Mouse (Mus musculus) neural tube, embryonic 15.5 days (tissue): Measurements from ENCODE around the gene Clta. TPM values are rescaled to one million over a fixed set of nuclear protein-coding genes. Genes with fewer than 3 reads are reported as not detected.
"Not testable (repeated sequence)": the region's sequence is repeated elsewhere in the genome, so short reads cannot be mapped to it uniquely, and the experiment has no call there.

ENCODE experiments used
- ATAC-seq: fragments of 200-750 bp; cut with Nextera tagmentation; 2 replicates; pipeline ENCODE4 v1.8.0; 2017; ENCODE audit warnings: mild to moderate bottlenecking, moderate TSS enrichment, moderate library complexity; ENCODE audit not compliant: low FRiP score
- H3K27ac ChIP-seq: fragments of 300-500 bp; sonication (generic); replicated peaks from 2 replicates; pipeline ENCODE4 v1.5.1; 2015; ENCODE audit warnings: mild to moderate bottlenecking, inconsistent platforms
- H3K27me3 ChIP-seq: fragments of 300-500 bp; sonication (generic); replicated peaks from 2 replicates; pipeline ENCODE4 v1.6.1; 2015; ENCODE audit warnings: inconsistent platforms
- H3K36me3 ChIP-seq: fragments of 300-500 bp; sonication (generic); 2 replicates; pipeline ENCODE4 v1.6.1; 2015; ENCODE audit warnings: inconsistent platforms
- H3K4me1 ChIP-seq: fragments of 300-500 bp; sonication (generic); 2 replicates; pipeline ENCODE4 v1.6.1; 2015; ENCODE audit warnings: inconsistent platforms
- H3K4me2 ChIP-seq: fragments of 300-500 bp; sonication (generic); 2 replicates; pipeline ENCODE4 v1.6.1; 2015; ENCODE audit warnings: inconsistent platforms, mild to moderate bottlenecking, moderate library complexity
- H3K4me3 ChIP-seq: fragments of 300-500 bp; sonication (generic); replicated peaks from 2 replicates; pipeline ENCODE4 v1.5.1; 2015; ENCODE audit warnings: mild to moderate bottlenecking, inconsistent platforms
- H3K9ac ChIP-seq: fragments of 300-500 bp; sonication (generic); replicated peaks from 2 replicates; pipeline ENCODE4 v1.6.1; 2015; ENCODE audit warnings: mild to moderate bottlenecking, inconsistent platforms
- H3K9me3 ChIP-seq: fragments of 300-500 bp; sonication (generic); replicated peaks from 2 replicates; pipeline ENCODE4 v1.6.1; 2016; ENCODE audit warnings: inconsistent platforms
- WGBS: fragments of 180-500 bp; shearing (Covaris S2); methylation state at CpG from one replicate; pipeline ENCODE4 v1.1.7; 2015; ENCODE audit warnings: mixed read lengths; 5-methylcytosine and 5-hydroxymethylcytosine counted together
- polyA plus RNA-seq: library from polyadenylated mRNA; unstranded; fragments of >200 nt; fragmentation: Nextera tagmentation; extraction: Ambion mirVana; gene quantifications from 2 replicates; pipeline ENCODE4 v1.2.1, GENCODE M21; 2015

Gene Clta
- polyA plus RNA-seq, 1 experiment from 2014 or later: 381 TPM

DNA sequence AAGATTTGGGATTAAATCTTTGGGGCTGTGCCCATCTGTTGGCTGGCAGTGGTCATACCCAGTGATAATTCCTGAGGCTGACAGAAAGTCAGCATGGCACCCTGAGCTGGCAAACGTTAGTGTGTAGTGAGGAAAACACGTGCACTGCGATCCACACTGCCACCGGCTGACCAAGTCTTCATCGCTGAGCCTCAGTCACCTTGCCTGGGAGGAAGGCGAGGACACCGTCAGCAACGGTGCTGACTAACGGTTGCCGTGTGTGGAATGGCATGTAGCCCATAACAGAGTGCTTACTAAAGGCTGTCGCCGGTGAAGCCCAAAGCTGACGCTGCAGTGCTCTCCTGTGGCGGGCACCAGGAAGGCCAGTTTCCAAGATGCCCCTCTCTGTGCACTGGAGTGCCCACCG, 25.4 kb downstream of the Clta start:
- no peak overlapping the region for H3K27ac ChIP-seq
- H3K4me2 ChIP-seq: no peak overlapping the region
- no peaks in the 10 kb centered on the region for H3K27me3 ChIP-seq
- no peaks in the 10 kb centered on the region for H3K9me3 ChIP-seq
- no peak overlapping the region for H3K4me3 ChIP-seq
- 93% methylated on average over 15 of the region's 15 CpGs for WGBS
- H3K36me3 ChIP-seq: peaks cover 90% of the 10 kb centered on the region
- no peak overlapping the region for H3K9ac ChIP-seq
- no peaks in the 10 kb centered on the region for H3K4me1 ChIP-seq
- ATAC-seq: no peak

DNA sequence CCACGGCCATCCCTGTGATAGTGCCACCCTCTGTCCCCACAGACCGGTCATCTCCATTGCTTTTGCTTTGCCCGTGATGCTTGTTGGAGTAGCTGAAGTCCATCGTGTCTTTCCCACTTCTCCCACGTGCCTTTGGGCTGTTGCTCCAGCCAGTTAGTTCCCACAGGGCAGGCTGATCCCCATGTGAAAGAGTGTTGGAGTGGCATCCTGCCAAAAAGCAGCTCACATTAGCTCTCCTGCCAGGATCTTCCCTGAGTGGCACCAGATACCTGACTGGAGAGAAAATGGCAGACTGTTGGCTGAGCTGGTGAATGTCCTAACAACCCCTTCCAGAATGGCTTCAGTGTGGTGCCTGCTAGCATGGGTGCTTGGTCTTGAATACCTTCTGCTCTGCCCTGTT, 27.3 kb downstream of the Clta start:
- Histone ChIP-seq H3K36me3 (peaks cover 82% of the 10 kb centered on the region), H3K9ac (no peak overlapping the region), H3K27me3 (no peaks in the 10 kb centered on the region), H3K4me3 (no peak overlapping the region), H3K9me3 (no peaks in the 10 kb centered on the region), H3K27ac (no peak overlapping the region), H3K4me1 (no peaks in the 10 kb centered on the region), H3K4me2 (no peak overlapping the region)
- 79% methylated on average over 5 of the region's 5 CpGs for WGBS
- ATAC-seq: no peak

DNA sequence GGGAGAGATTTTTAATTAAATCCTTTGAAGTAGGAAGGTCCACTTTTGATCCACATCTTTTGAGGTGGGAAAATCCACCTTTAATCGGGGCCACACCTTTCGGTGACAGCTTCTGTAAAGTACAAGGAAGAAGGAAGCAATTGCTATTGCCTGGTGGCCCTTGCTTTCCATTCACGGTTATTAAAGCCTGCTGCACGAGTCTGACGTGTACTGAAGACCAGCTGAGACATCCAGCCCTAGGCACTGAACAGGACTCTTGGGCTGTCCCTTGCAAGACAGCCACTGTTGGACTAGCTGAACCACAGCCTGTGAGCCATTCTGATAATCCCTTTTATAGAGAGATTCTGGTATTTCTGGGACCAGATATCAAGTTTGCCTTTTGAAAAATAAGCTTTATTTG, 32.2 kb downstream of the Clta start:
- no peak for ATAC-seq
- no peaks in the 10 kb centered on the region for H3K9me3 ChIP-seq
- H3K4me1 ChIP-seq: no peaks in the 10 kb centered on the region
- no peak overlapping the region for H3K27ac ChIP-seq
- no peak overlapping the region for H3K4me2 ChIP-seq
- no peak overlapping the region for H3K4me3 ChIP-seq
- H3K9ac ChIP-seq: no peak overlapping the region
- 80% methylated on average over 5 of the region's 5 CpGs for WGBS
- no peaks in the 10 kb centered on the region for H3K27me3 ChIP-seq
- H3K36me3 ChIP-seq: peaks cover 79% of the 10 kb centered on the region

DNA sequence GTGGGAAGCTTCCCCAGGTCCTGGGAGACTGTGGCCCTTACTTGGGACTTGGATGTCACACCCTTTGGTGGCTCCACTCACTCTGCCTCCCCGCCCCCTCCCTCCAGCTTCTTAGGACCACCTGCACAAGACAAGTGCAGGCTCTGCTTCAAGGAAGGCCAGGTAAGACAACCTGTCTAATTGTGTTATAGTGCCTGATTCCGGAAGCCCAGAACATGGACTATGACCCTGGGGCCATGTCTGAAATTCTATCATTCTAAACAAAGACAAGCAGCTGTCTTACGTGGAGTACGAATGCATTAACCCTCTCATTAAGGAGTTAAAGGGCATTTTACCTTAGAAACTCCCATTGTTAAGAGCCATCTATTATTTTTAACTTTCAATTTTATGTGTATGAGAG, 36.5 kb downstream of the Clta start:
- ATAC-seq: no peak
- WGBS: 97% methylated on average over 4 of the region's 4 CpGs
- Histone ChIP-seq H3K4me1 (no peaks in the 10 kb centered on the region), H3K27me3 (no peaks in the 10 kb centered on the region), H3K4me2 (no peak overlapping the region), H3K36me3 (peaks cover 75% of the 10 kb centered on the region), H3K9me3 (no peaks in the 10 kb centered on the region), H3K4me3 (no peak overlapping the region), H3K27ac (no peak overlapping the region), H3K9ac (no peak overlapping the region)

DNA sequence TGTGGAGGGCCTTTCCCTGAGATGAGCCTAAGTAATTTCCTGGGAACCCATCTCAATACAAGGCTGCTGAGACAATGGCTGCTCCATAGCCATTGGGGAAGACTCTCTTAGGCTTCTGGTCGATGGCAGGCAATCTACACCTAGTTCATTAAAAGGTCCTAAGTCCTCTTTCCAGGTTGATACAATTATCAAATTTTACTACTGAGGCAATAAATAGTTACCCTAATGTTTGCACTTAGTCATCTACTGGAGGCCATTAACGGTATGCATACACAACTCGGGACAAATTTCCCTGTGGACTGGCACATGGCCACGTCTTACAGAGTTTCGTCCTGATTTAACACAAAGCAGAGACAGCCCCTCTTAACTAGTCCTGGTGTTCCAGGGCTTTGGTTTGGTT, 38.2 kb downstream of the Clta start:
- peaks cover 72% of the 10 kb centered on the region for H3K36me3 ChIP-seq

DNA sequence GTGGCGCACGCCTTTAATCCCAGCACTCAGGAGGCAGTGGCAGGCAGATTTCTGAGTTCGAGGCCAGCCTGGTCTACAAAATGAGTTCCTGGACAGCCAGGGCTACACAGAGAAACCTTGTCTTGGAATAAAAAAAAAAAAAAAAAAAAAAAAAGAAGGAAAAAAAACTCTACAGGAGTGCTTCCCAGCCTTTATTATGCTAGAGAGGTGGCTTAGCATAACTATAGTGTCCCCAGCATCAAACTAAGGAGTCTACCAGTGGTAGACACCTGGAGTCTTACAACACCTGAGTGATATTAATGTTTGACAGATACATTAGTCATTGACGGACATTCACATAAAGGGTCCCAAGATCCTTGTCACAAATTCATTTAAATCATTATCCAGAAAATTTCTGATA, 38.9 kb downstream of the Clta start:
- not testable (repeated sequence) for ATAC-seq, H3K27ac ChIP-seq, H3K27me3 ChIP-seq, H3K4me3 ChIP-seq, H3K4me1 ChIP-seq, H3K9ac ChIP-seq, H3K4me2 ChIP-seq, H3K9me3 ChIP-seq
- 92% methylated on average over 4 of the region's 4 CpGs for WGBS
- H3K36me3 ChIP-seq: peaks cover 70% of the 10 kb centered on the region

More for the DNA sequence above, 38.2 kb downstream of the Clta start:
- Histone ChIP-seq H3K27me3 (no peaks in the 10 kb centered on the region), H3K9ac (no peak overlapping the region), H3K27ac (no peak overlapping the region), H3K4me1 (no peaks in the 10 kb centered on the region), H3K9me3 (no peaks in the 10 kb centered on the region), H3K4me2 (no peak overlapping the region), H3K4me3 (no peak overlapping the region)
- WGBS: 92% methylated on average over 5 of the region's 5 CpGs
- ATAC-seq: no peak

DNA sequence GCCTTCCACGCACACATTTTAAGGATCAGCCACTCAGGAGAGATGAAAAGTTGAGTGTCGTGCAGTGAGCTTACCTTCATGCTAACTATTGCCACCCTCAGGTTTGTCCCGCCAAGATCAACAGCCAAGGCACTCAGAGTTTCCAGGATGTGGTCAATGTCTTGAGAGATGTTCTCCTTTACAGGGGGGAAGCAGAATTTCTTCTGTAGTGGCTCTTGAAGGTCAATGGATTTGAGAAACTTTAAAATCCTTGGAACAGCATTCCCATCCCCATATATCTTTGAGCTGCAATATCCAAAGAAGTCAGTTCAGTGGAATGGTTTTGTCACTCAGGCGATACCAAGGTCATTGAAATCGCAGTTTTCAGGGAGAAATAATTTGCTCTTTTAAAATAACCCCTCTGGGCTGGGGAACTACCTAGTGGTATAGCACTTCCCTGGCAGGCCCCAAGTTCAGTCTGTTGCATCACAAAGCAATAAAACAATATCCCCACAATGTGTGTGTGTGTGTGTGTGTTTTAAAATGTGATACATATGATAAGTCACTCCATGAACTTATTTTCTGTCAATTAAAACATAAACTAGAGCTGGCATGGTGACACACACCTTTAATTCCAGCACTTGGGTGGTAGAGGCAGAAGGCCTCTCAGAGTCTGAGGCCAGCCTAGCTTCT, 40.6 kb downstream of the Clta start:
- no peak overlapping the region for H3K4me3 ChIP-seq
- no peak for ATAC-seq
- H3K36me3 ChIP-seq: peaks cover 72% of the 10 kb centered on the region
- no peaks in the 10 kb centered on the region for H3K27me3 ChIP-seq
- H3K4me1 ChIP-seq: no peaks in the 10 kb centered on the region
- no peak overlapping the region for H3K9ac ChIP-seq
- no peak overlapping the region for H3K27ac ChIP-seq
- WGBS: 91% methylated on average over 5 of the region's 5 CpGs
- H3K4me2 ChIP-seq: no peak overlapping the region
- no peaks in the 10 kb centered on the region for H3K9me3 ChIP-seq

DNA sequence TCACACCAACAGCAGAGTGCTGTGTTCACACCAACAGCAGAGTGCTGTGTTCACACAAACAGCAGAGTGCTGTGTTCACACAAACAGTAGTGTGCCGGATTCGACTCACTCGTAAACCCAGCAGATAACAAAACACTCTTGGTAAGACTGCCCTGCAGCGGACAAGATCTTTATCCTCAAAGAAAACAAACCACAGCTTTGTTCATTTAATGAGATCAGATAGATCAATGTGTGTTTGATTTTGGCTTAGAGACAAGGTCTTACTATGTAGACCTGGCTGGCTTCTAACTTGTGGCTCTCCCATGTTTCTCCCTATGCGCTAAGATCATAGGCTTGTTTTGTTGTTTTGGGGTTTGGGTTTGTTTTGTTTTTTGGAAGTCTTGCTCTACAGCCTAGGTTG, 41.8 kb downstream of the Clta start:
- no peak for ATAC-seq
- Histone ChIP-seq H3K27me3 (no peaks in the 10 kb centered on the region), H3K4me3 (no peak overlapping the region), H3K9ac (no peak overlapping the region), H3K27ac (no peak overlapping the region), H3K4me1 (no peaks in the 10 kb centered on the region), H3K36me3 (peaks cover 60% of the 10 kb centered on the region), H3K9me3 (no peaks in the 10 kb centered on the region), H3K4me2 (no peak overlapping the region)
- WGBS: 91% methylated on average over 5 of the region's 5 CpGs

DNA sequence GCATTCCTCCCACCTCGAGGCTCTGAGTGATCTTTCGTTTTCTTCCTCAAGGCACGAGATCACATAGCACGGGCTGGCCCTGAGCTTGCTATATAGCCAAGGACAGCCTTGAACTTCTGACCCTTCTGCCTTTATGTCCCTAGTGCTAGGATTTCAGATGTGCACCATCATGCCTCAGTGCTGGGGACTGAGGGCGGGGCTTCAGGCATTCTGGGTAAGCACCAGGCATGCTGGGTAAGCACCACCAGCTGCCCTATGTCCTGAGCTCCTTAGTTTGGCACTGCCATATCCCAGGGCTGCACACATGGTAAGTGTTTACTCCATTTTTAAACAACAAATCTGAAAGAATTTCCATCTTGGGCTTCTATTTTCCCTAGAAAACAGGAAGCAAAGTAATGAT, 45.6 kb downstream of the Clta start:
- H3K27me3 ChIP-seq: no peaks in the 10 kb centered on the region
- ATAC-seq: no peak
- no peak overlapping the region for H3K9ac ChIP-seq
- 88% methylated on average over 5 of the region's 5 CpGs for WGBS
- H3K36me3 ChIP-seq: peaks cover 58% of the 10 kb centered on the region
- H3K9me3 ChIP-seq: no peaks in the 10 kb centered on the region
- no peaks in the 10 kb centered on the region for H3K4me1 ChIP-seq
- H3K27ac ChIP-seq: no peak overlapping the region
- no peak overlapping the region for H3K4me2 ChIP-seq
- no peak overlapping the region for H3K4me3 ChIP-seq

DNA sequence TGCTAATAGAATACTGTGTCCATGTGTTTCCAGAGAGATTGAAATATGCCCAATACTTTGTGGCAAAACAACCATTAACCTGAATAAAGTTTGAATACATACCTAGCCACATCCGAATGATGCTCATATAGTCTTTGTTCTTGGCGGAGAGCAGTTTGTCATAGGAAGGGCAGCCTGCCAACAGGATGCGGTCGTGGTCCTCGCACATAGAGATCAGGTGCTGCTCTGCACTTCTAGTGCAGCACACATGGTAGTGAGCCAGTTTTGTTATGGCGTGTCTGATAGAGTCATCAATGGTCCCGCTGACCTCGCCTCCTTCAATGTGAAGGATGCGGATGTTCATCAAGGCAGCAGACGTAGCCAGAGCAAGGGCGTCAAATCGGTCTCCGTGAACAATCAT, 55.4 kb downstream of the Clta start:
- WGBS: 83% methylated on average over 13 of the region's 13 CpGs
- Histone ChIP-seq H3K27ac (no peak overlapping the region), H3K36me3 (peaks cover 14% of the 10 kb centered on the region; the same call in 1 of the 2 replicates), H3K4me1 (no peaks in the 10 kb centered on the region), H3K4me2 (no peak overlapping the region), H3K9me3 (no peaks in the 10 kb centered on the region), H3K4me3 (no peak overlapping the region), H3K27me3 (no peaks in the 10 kb centered on the region), H3K9ac (no peak overlapping the region)
- no peak for ATAC-seq

DNA sequence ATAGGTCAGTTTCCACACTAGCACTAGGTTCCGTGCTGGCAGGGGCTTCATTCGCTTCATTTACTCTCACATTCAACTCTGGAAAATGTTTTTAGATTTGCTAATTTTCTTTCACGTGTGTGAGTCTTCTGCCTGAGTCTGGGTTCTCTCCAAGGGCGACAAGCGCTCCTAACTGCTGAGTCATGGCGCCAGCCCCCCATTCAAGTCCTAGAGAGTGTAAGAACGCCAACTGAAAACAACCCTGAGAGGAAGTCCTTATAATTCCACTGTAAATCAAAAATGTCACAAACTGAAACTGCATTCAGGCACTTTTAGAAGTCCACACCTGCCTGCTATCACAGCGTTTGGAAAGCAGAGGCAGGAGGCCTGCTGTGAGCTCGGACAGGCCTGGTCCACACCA, 57.8 kb downstream of the Clta start:
- Histone ChIP-seq H3K4me1 (peaks cover 4% of the 10 kb centered on the region; the same call in 1 of the 2 replicates), H3K27ac (no peak overlapping the region), H3K9ac (no peak overlapping the region), H3K4me3 (no peak overlapping the region), H3K9me3 (no peaks in the 10 kb centered on the region), H3K4me2 (no peak overlapping the region), H3K36me3 (peaks cover 9% of the 10 kb centered on the region; the same call in 1 of the 2 replicates), H3K27me3 (no peaks in the 10 kb centered on the region)
- WGBS: 67% methylated on average over 9 of the region's 9 CpGs
- ATAC-seq: no peak

DNA sequence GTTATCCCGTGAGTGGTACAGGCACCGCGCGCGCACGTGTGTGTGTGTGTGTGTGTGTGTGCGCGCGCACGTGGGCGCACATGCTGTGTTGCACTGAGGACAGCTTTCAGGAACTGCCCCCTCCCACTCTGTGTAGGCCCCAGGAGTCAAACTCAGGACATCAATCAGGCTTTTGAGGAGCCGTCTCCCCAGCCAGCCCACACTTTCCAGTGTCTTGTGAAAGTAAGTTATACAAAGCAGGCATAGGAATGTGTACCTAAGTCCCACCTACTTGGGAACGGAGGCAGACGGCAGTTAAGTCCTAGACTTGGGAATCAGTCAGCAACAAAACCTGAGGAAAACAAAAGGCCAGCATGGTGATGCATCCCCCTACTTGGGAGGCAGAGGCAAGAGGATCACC, 58.6 kb downstream of the Clta start:
- no peak overlapping the region for H3K4me3 ChIP-seq
- H3K4me2 ChIP-seq: no peak overlapping the region
- no peak overlapping the region for H3K27ac ChIP-seq
- WGBS: 82% methylated on average over 14 of the region's 14 CpGs
- no peak for ATAC-seq
- H3K9me3 ChIP-seq: no peaks in the 10 kb centered on the region
- H3K9ac ChIP-seq: no peak overlapping the region
- H3K27me3 ChIP-seq: no peaks in the 10 kb centered on the region
- H3K4me1 ChIP-seq: peaks cover 4% of the 10 kb centered on the region; the same call in 1 of the 2 replicates
- H3K36me3 ChIP-seq: peaks cover 9% of the 10 kb centered on the region; the same call in 1 of the 2 replicates
